Mouse (Mus musculus): ENCODE data around the gene Ociad1.

Ociad1 gene

GRCm38 (mm10) chr5:73292502-73293457 is at the start of gene Ociad1:
TSS of gene Ociad1 (plus strand) at chr5:73292784.
- peak; percentile 97 for DNase-seq (ENCODE audit: low spot score)

GRCm38 (mm10) chr5:73244403-73244802 is 48.2 kb upstream of the Ociad1 start:
- DNase-seq (ENCODE audit: low spot score): no peak

- DNase-seq (ENCODE audit: low spot score): no peak
These were observed 46.2 kb upstream of the Ociad1 start for GRCm38 (mm10) chr5:73246414-73246813.

GRCm38 (mm10) chr5:73248211-73248610 is 44.4 kb upstream of the Ociad1 start:
- no peak for DNase-seq (ENCODE audit: low spot score)

- no peak for DNase-seq (ENCODE audit: low spot score)
These were observed 43.2 kb upstream of the Ociad1 start for GRCm38 (mm10) chr5:73249341-73249740.

- no peak for DNase-seq (ENCODE audit: low spot score)
These were observed 39.8 kb upstream of the Ociad1 start for GRCm38 (mm10) chr5:73252739-73253138.

GRCm38 (mm10) chr5:73254660-73255059 is 37.9 kb upstream of the Ociad1 start:
- no peak for DNase-seq (ENCODE audit: low spot score)

GRCm38 (mm10) chr5:73255321-73256251 is 37.0 kb upstream of the Ociad1 start:
- peak; percentile 56 for DNase-seq (ENCODE audit: low spot score)

- DNase-seq (ENCODE audit: low spot score): peak; percentile 96
These were observed 36.1 kb upstream of the Ociad1 start, which contains the start of gene Fryl for GRCm38 (mm10) chr5:73256352-73257065. TSS of gene Fryl (minus strand) at chr5:73256619.

GRCm38 (mm10) chr5:73257096-73257495 is 35.5 kb upstream of the Ociad1 start:
- no peak for DNase-seq (ENCODE audit: low spot score)

- DNase-seq (ENCODE audit: low spot score): no peak
These were observed 34.9 kb upstream of the Ociad1 start for GRCm38 (mm10) chr5:73257723-73258122.

GRCm38 (mm10) chr5:73264122-73264521 is 28.5 kb upstream of the Ociad1 start:
- no peak for DNase-seq (ENCODE audit: low spot score)

GRCm38 (mm10) chr5:73265460-73265859 is 27.1 kb upstream of the Ociad1 start:
- no peak for DNase-seq (ENCODE audit: low spot score)

GRCm38 (mm10) chr5:73268636-73269213 is 23.9 kb upstream of the Ociad1 start:
- no peak for DNase-seq (ENCODE audit: low spot score)

GRCm38 (mm10) chr5:73270612-73271011 is 22.0 kb upstream of the Ociad1 start:
- DNase-seq (ENCODE audit: low spot score): no peak

- no peak for DNase-seq (ENCODE audit: low spot score)
These were observed 19.4 kb upstream of the Ociad1 start for GRCm38 (mm10) chr5:73273171-73273570.

- DNase-seq (ENCODE audit: low spot score): no peak
These were observed 17.6 kb upstream of the Ociad1 start for GRCm38 (mm10) chr5:73274941-73275340.

GRCm38 (mm10) chr5:73279190-73279589 is 13.4 kb upstream of the Ociad1 start:
- no peak for DNase-seq (ENCODE audit: low spot score)

- no peak for DNase-seq (ENCODE audit: low spot score)
These were observed 12.6 kb upstream of the Ociad1 start for GRCm38 (mm10) chr5:73279732-73280566.

GRCm38 (mm10) chr5:73280567-73280850 is 12.1 kb upstream of the Ociad1 start:
- DNase-seq (ENCODE audit: low spot score): no peak

GRCm38 (mm10) chr5:73284046-73284445 is 8.5 kb upstream of the Ociad1 start:
- no peak for DNase-seq (ENCODE audit: low spot score)

All from layer of hippocampus, adult 11-12 months (tissue).